Mouse (Mus musculus) left cerebral cortex, adult 18-20 months (tissue): Measurements from ENCODE around the gene Ddx25. TPM values are rescaled to one million over a fixed set of nuclear protein-coding genes. Genes with fewer than 3 reads are reported as not detected.

Experiments
- DNase-seq, 2 experiments: peaks; one replicate each; pipeline ENCODE4 v3.0.0; 2021 to 2022; ENCODE audit warnings: low spot score in 2 of 2, mixed read lengths in 1 of 2
- total RNA-seq, 2 experiments: library from RNA; stranded (reverse); gene quantifications; 2 replicates each; pipeline ENCODE4 v1.2.3; 2021

Ddx25 gene
- total RNA-seq, 2 experiments from 2014 or later: 17.7 to 18.4 TPM

DNA sequence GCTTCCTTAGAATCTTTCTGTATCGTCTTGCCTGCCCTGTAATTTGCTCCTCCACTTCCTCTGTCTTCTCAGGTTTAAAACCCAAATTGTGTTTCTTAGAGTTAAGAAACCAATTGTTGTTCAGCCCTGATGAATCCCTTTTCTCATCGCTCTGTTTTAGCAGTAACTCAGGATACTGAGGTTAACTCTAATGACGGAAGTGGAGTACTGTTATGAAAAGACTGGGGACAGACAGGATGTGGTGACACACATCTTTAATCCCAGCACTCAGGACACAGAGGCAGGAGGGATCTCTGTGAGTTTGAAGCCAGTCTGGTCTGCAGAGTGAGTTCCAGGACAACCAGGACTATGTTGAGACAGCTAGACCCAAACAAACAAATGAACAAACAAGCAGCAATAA, 62.9 kb downstream of the Ddx25 start:
- DNase-seq: no peak

DNA sequence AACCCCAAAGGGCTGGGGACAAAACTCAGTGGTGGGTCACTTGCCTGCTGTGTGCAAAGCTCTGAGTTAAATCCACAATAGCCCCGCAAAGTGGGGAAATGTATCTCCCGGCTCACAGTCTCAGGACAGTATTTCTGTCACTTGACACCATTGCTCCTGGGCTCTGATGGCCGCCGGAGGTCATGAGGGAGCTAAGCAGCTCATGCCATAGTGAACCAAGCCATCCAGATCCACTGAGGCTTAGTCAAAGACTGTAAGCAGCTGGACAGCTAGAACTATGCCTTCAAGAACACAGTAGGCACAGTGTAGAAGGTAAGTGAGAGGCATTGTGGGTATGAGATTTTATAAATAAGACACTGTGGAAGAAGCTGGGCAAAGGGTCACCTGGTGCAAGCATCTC, 63.4 kb downstream of the Ddx25 start:
- DNase-seq: no peak

DNA sequence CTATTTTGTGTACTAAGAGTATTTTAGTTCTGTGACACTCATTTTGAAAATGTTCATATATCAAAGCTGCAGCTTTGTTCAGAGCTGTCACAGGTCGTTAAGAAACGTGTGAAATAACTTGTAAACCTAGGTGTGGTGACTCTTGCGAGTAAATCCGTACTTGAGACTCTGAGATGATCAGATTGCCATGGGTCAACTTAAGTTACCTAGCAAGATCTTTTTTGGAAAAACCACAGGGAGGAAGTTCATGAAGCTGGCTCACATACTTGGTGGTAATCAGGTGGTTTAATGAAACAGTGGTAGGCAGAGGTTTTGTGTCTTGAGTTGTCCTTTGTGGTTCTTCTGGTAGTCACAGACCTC, 64.6 kb downstream of the Ddx25 start:
- DNase-seq: no peak

DNA sequence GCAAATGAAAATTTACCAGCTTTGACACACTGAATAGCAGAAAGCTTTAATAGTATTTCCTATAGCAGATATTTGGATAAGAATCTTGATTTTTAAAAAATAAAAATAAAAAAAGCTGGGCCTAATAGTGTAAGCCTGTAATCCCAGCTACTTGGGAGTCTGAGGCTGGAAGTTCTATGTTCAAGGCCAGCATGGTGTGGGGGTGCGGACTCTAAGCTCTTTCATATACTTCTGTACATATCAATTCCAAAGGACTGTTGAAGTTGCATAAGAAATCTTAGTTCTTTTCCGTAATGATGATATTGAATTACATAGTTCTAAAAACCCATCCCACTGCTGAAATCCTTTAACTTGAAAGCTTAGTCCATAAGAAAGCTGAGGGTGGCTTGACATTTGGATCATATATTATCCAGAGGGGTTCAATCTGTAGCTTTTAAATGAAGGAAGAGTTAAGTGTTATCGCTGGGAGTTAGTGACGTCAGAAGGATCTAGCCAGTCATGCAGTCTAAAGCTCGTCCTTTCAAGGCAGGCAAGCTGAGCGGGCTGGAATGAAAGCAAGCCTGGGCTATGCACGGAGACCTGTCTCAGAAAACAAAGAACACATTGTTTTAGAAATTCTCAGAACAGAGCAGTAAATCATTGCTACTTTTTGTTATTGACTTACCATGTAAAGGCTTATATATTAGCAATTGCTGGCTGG, 65.1 kb downstream of the Ddx25 start:
- DNase-seq: no peak

DNA sequence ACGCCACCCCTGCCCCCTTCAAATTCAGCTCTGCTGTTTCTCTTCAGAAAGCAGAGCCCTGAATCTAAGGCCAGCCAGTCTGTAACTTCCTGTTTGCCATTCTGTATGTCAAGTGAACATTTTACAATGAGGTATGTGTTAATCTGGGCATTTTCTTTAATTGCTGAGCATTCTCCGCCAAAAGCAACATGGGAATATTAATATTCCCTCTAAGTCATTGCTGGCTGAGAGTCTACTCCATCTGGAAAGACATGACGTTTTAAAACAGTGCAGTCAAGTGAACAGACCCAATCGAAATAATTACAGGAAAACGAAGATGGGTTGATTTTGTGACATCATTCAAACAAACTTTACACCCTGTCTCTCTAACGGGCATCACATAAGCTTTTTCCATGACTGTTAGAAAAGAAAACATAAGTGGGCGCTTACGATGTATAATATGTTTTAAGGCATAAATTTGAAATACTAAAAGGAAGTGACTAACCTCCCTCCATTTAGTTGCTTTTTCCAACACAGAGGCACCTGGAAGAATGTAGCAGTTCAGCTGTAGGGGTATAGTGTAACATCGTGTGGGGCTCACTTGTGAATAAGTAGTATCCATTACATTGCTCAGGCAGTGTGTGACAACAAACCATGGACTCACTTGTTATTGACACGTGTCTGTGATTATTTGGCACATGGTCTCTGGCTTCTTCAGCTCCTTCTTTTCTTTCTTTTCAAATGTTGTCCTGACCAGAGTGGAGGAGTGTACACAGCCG, 67.0 kb downstream of the Ddx25 start:
- DNase-seq: no peak

DNA sequence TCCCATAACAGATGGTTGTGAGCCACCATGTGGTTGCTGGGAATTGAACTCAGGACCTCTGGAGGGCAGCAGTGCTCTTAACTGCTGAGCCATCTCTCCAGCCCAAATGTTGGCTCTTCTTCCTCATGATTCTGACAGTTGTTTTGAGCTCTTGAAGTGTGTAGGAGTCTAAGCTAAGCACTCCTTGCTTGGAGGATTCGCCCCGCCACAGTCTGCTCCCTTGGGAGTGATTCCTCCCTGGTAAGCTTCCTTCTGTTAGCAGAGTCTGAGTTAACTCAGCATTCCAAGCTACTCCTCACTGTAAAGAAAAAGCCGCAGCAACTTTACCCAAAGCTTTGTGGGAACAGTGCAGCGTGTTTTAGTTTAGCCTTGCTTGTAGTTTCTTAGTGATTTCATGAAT, 69.8 kb downstream of the Ddx25 start:
- DNase-seq: peak in 1 of 2 experiments; percentile 27

Other genes with a start within 250 kb of the Ddx25 start
- 1 to 10 TPM; 7.8 to 9.4 TPM for gene Cdon, start 137.4 kb downstream of the Ddx25 start, total RNA-seq
- not detected for gene Gm1113, start 40.3 kb downstream of the Ddx25 start, total RNA-seq
- 10 to 100 TPM; 12.0 to 12.1 TPM for gene Pus3, start 67 bp upstream of the Ddx25 start, total RNA-seq
- under 1 TPM; 0.93 to 0.98 TPM for gene Pate2, start 11.8 kb upstream of the Ddx25 start, total RNA-seq
- 1 to 10 TPM; 9.0 to 9.1 TPM for gene Hyls1, start 11.9 kb upstream of the Ddx25 start, total RNA-seq
- gene Pate4, start 53.4 kb upstream of the Ddx25 start, total RNA-seq: not detected
- gene Pate3, start 89.7 kb upstream of the Ddx25 start, total RNA-seq: not detected
- gene Pate1, start 128.9 kb upstream of the Ddx25 start, total RNA-seq: not detected
- gene Gm17677, start 182.5 kb upstream of the Ddx25 start, total RNA-seq: not detected
- not detected for gene Gm17727, start 219.6 kb upstream of the Ddx25 start, total RNA-seq
- gene Gm27235, start 231.6 kb upstream of the Ddx25 start, total RNA-seq: not detected
- not detected for gene D730048I06Rik, start 231.6 kb upstream of the Ddx25 start, total RNA-seq